Mouse (Mus musculus) ES-E14 (cell line): ENCODE results near the gene Gramd1b. TPM values are rescaled to one million over a fixed set of nuclear protein-coding genes. Genes with fewer than 3 reads are reported as not detected.

ENCODE experiments used
- DNase-seq: peaks from one replicate; pipeline ENCODE4 v3.0.0-alpha.2; 2013; ENCODE audit warnings: low read depth, low spot score
- H3K27ac ChIP-seq: 2 replicates; pipeline ENCODE4 v1.5.1; 2012; ENCODE audit warnings: low read depth, mild to moderate bottlenecking, low read length, moderate library complexity, mixed read lengths; ENCODE audit not compliant: poor library complexity, insufficient read depth, severe bottlenecking
- H3K36me3 ChIP-seq: 2 replicates; pipeline ENCODE4 v1.6.1; 2012; ENCODE audit warnings: mild to moderate bottlenecking, low read length, moderate library complexity, mixed read lengths; ENCODE audit not compliant: control insufficient read depth, poor library complexity, insufficient read depth, severe bottlenecking
- H3K4me1 ChIP-seq, 2 experiments: fragments of 150-350 bp in 1 of 2; sonication (generic) in 1 of 2; 2 replicates each; pipeline ENCODE4 v1.6.1; 2012; ENCODE audit warnings: low read length in 2 of 2, mild to moderate bottlenecking in 1 of 2, mixed read lengths in 1 of 2; ENCODE audit not compliant: control insufficient read depth in 2 of 2, insufficient read depth in 2 of 2, poor library complexity in 1 of 2
- H3K4me3 ChIP-seq, 2 experiments: fragments of 150-350 bp in 1 of 2; sonication (generic) in 1 of 2; 2 replicates each; pipeline ENCODE4 v1.5.1; 2012; ENCODE audit warnings: low read length in 2 of 2, low read depth in 1 of 2, mild to moderate bottlenecking in 1 of 2, mixed read lengths in 1 of 2; ENCODE audit not compliant: insufficient read depth in 1 of 2, poor library complexity in 1 of 2, severe bottlenecking in 1 of 2
- H3K9ac ChIP-seq: 2 replicates; pipeline ENCODE4 v1.6.1; 2012; ENCODE audit warnings: low read depth, mild to moderate bottlenecking, low read length, mixed read lengths; ENCODE audit not compliant: poor library complexity, insufficient read depth, severe bottlenecking
- H3K9me3 ChIP-seq: fragments of 150-350 bp; sonication (generic); 2 replicates; pipeline ENCODE4 v1.6.1; 2012; ENCODE audit warnings: low read depth, mild to moderate bottlenecking, low read length; ENCODE audit not compliant: control insufficient read depth, insufficient read depth
- CHD2 ChIP-seq: IDR thresholded peaks from 2 replicates; pipeline ENCODE4 v1.6.1; 2014; ENCODE audit warnings: mild to moderate bottlenecking, low read depth, low read length, inconsistent platforms
- HCFC1 ChIP-seq: IDR thresholded peaks from 2 replicates; pipeline ENCODE4 v1.6.1; 2012; ENCODE audit warnings: low read length, inconsistent platforms, borderline replicate concordance; ENCODE audit not compliant: insufficient read depth
- MAFK ChIP-seq: IDR thresholded peaks from 2 replicates; pipeline ENCODE4 v1.6.1; 2014; ENCODE audit warnings: mild to moderate bottlenecking, low read depth, low read length, inconsistent platforms; ENCODE audit not compliant: insufficient read depth
- ZC3H11A ChIP-seq: IDR thresholded peaks from 2 replicates; pipeline ENCODE4 v1.6.1; 2012; ENCODE audit warnings: low read depth, mild to moderate bottlenecking, inconsistent platforms, low read length, borderline replicate concordance
- ZNF384 ChIP-seq: IDR thresholded peaks from 2 replicates; pipeline ENCODE4 v1.6.1; 2012; ENCODE audit warnings: low read depth, low read length, inconsistent platforms
- in situ Hi-C, 2 experiments: fragments of 600-800 bp; cut with MboI; formaldehyde crosslinking; loops; one replicate each; pipeline ENCODE4 v1.15.1; 2025; ENCODE audit warnings: low sequenced_read_pairs in 2 of 2, inconsistent platforms in 1 of 2; ENCODE audit not compliant: unreplicated experiment in 2 of 2
- total RNA-seq: library from RNA; depleted of rRNA; stranded (reverse); fragments of 300-350 nt; gene quantifications from 2 replicates; pipeline ENCODE4 v1.2.3, GENCODE M21; 2012

Gene Gramd1b
- total RNA-seq, 1 experiment, result 24.1 TPM

- peak; percentile 82 for DNase-seq
- Histone ChIP-seq H3K9me3 (no peaks in the 10 kb centered on the region), H3K4me1 (peaks cover 0 to 11% of the 10 kb centered on the region in 2 experiments; a peak in 2 of 4 replicates), H3K9ac (peak overlapping the region; percentile 90), H3K36me3 (no peaks in the 10 kb centered on the region; the same call in 1 of the 2 replicates), H3K27ac (peak overlapping the region; percentile 40; the same call in 1 of the 2 replicates), H3K4me3 (peak overlapping the region; percentile 86 to 91)
- no peak for TF ChIP-seq CHD2
- no peak for TF ChIP-seq ZNF384
- no peak for TF ChIP-seq ZC3H11A
- no peak for TF ChIP-seq HCFC1
- no peak for TF ChIP-seq MAFK
- in situ Hi-C loops, result no loop called here
Observed at GRCm38 (mm10) chr9:40414498-40414903, 116.7 kb downstream of the Gramd1b start.

DNA sequence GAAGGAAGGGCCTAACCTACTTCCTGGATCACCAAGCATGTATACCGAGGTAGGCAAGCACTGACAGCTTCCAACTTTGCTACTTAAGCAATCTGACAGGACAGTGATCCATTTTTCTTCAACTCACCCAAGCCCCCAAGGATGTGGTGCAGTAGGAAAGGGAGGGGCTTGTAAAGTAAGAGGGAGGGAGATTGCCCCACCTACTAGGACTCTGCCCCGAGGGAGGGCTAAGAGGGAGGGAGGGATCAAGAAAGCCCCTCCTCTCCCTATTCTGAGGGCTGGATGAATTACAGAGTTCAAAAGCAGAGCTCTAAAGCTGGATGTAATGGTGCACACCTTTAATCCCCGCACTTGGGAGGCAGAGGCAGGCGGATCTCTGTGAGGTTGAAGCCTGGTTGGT lies 117.6 kb downstream of the Gramd1b start:
- Histone ChIP-seq H3K4me1 (peaks cover 0 to 11% of the 10 kb centered on the region in 2 experiments; a peak in 1 of 4 replicates), H3K9ac (no peak overlapping the region), H3K4me3 (peak overlapping the region in 1 of 2 experiments; percentile 35; a peak in 2 of 4 replicates), H3K9me3 (no peaks in the 10 kb centered on the region), H3K27ac (no peak overlapping the region; the same call in 1 of the 2 replicates), H3K36me3 (no peaks in the 10 kb centered on the region; the same call in 1 of the 2 replicates)
- in situ Hi-C loops, result no loop called here
- no peak for TF ChIP-seq ZC3H11A
- TF ChIP-seq HCFC1, result no peak
- no peak for TF ChIP-seq ZNF384
- no peak for TF ChIP-seq MAFK
- no peak for TF ChIP-seq CHD2
- DNase-seq, result no peak

GRCm38 (mm10) chr9:40412931-40413330 lies 118.3 kb downstream of the Gramd1b start:
- Histone ChIP-seq H3K36me3 (no peaks in the 10 kb centered on the region; the same call in none of the 2 replicates), H3K9ac (no peak overlapping the region), H3K4me3 (no peak overlapping the region), H3K27ac (no peak overlapping the region), H3K4me1 (peaks cover 0 to 9% of the 10 kb centered on the region in 2 experiments; a peak in 1 of 4 replicates), H3K9me3 (no peaks in the 10 kb centered on the region)
- TF ChIP-seq ZC3H11A, result no peak
- TF ChIP-seq HCFC1, result no peak
- no peak for TF ChIP-seq CHD2
- no peak for TF ChIP-seq ZNF384
- DNase-seq, result no peak
- in situ Hi-C loops, result no loop called here

GRCm38 (mm10) chr9:40412246-40412645 lies 118.9 kb downstream of the Gramd1b start:
- no peak for TF ChIP-seq MAFK
- TF ChIP-seq ZNF384, result no peak
- Histone ChIP-seq H3K4me1 (peaks cover 0 to 8% of the 10 kb centered on the region in 2 experiments; a peak in 1 of 4 replicates), H3K4me3 (no peak overlapping the region), H3K9ac (no peak overlapping the region), H3K27ac (no peak overlapping the region), H3K36me3 (no peaks in the 10 kb centered on the region; the same call in none of the 2 replicates), H3K9me3 (no peaks in the 10 kb centered on the region)
- DNase-seq, result no peak
- in situ Hi-C loops, result no loop called here

GRCm38 (mm10) chr9:40410895-40411294 lies 120.3 kb downstream of the Gramd1b start:
- in situ Hi-C loops, result no loop called here
- Histone ChIP-seq H3K27ac (no peak overlapping the region), H3K9me3 (no peaks in the 10 kb centered on the region), H3K36me3 (peaks cover 2% of the 10 kb centered on the region), H3K4me1 (peaks cover 0 to 6% of the 10 kb centered on the region in 2 experiments; a peak in 1 of 4 replicates), H3K9ac (no peak overlapping the region), H3K4me3 (no peak overlapping the region)
- no peak for TF ChIP-seq ZNF384
- no peak for TF ChIP-seq CHD2
- TF ChIP-seq HCFC1, result no peak
- TF ChIP-seq ZC3H11A, result no peak
- DNase-seq, result no peak
